Mouse (Mus musculus) bone marrow, adult 2 months (tissue): ENCODE results near the gene Hoxb4.

ENCODE experiments used
- CTCF ChIP-seq: fragments of 200-500 bp; IDR thresholded peaks from 2 replicates; pipeline ENCODE4 v1.5.1; 2011; ENCODE audit warnings: low read length, control low read depth; ENCODE audit not compliant: control insufficient read depth, insufficient read depth
- POLR2A ChIP-seq: fragments of 200-500 bp; IDR thresholded peaks from 2 replicates; pipeline ENCODE4 v1.6.1; 2011; ENCODE audit warnings: low read depth, mild to moderate bottlenecking, control low read depth, low read length, borderline replicate concordance; ENCODE audit not compliant: control insufficient read depth

- no peak for TF ChIP-seq CTCF
- no peak for TF ChIP-seq POLR2A
Measured at GRCm38 (mm10) chr11:96324965-96325364, 6.9 kb downstream of the Hoxb4 start.
